Mouse (Mus musculus) frontal cortex, adult 2 months (tissue): ENCODE results near the gene Kctd19. TPM values are rescaled to one million over a fixed set of nuclear protein-coding genes. Genes with fewer than 3 reads are reported as not detected.

Experiments
- DNase-seq, 2 experiments: peaks; one replicate each; pipeline ENCODE4 v3.0.0; 2022; ENCODE audit warnings: low spot score in 1 of 2; ENCODE audit errors: extremely low spot score in 1 of 2
- polyA plus RNA-seq: library from polyadenylated mRNA; depleted of rRNA; stranded (reverse); fragments of >200 nt; gene quantifications from 2 replicates; pipeline ENCODE4 v1.2.3, GENCODE M21; 2012

Gene Kctd19
- polyA plus RNA-seq, 1 experiment, result not detected

- no peak for DNase-seq
These were observed 51.3 kb downstream of the Kctd19 start for GRCm38 (mm10) chr8:105361751-105362702.

- no peak for DNase-seq
These were observed 53.7 kb downstream of the Kctd19 start for GRCm38 (mm10) chr8:105359646-105360045.

GRCm38 (mm10) chr8:105359208-105359607, 54.1 kb downstream of the Kctd19 start:
- no peak for DNase-seq

- no peak for DNase-seq
These were observed 56.6 kb downstream of the Kctd19 start for GRCm38 (mm10) chr8:105356681-105357080.

GRCm38 (mm10) chr8:105355179-105356024, 57.9 kb downstream of the Kctd19 start:
- DNase-seq, result no peak

GRCm38 (mm10) chr8:105354549-105354948, 58.8 kb downstream of the Kctd19 start:
- DNase-seq, result no peak

GRCm38 (mm10) chr8:105353583-105354135, 59.6 kb downstream of the Kctd19 start:
- DNase-seq, result no peak

GRCm38 (mm10) chr8:105350186-105350585, 63.1 kb downstream of the Kctd19 start:
- peak in 1 of 2 experiments; percentile 42 for DNase-seq

- no peak for DNase-seq
These were observed 64.1 kb downstream of the Kctd19 start for GRCm38 (mm10) chr8:105349096-105349771.

GRCm38 (mm10) chr8:105348450-105349095, 64.7 kb downstream of the Kctd19 start, which contains the start of gene Slc9a5:
Gene Slc9a5 (plus strand): TSS chr8:105348843.
- DNase-seq, result peak in 1 of 2 experiments; percentile 55

- peak; percentile 77 to 89 for DNase-seq
These were observed 65.7 kb downstream of the Kctd19 start, which contains the start of gene Fhod1 for GRCm38 (mm10) chr8:105347428-105348221. Gene Fhod1 (minus strand): TSS chr8:105347953.

- peak in 1 of 2 experiments; percentile 56 for DNase-seq
These were observed 66.5 kb downstream of the Kctd19 start for GRCm38 (mm10) chr8:105346611-105347427.

GRCm38 (mm10) chr8:105345061-105345975, 68.0 kb downstream of the Kctd19 start:
- peak in 1 of 2 experiments; percentile 31 for DNase-seq

GRCm38 (mm10) chr8:105343791-105344574, 69.3 kb downstream of the Kctd19 start:
- DNase-seq, result no peak

- DNase-seq, result no peak
These were observed 70.5 kb downstream of the Kctd19 start for GRCm38 (mm10) chr8:105342768-105343167.

- no peak for DNase-seq
These were observed 71.9 kb downstream of the Kctd19 start for GRCm38 (mm10) chr8:105341399-105341798.
